Mouse (Mus musculus) embryonic fibroblast, embryonic 13.5 days (primary cell): ENCODE data around the gene Fam187b.

Source experiments
- CTCF ChIP-seq: IDR thresholded peaks from 2 replicates; pipeline ENCODE4 v1.5.1; 2011; ENCODE audit warnings: mild to moderate bottlenecking, control low read depth, low read length, moderate library complexity, borderline replicate concordance; ENCODE audit not compliant: insufficient read depth
- POLR2A ChIP-seq: IDR thresholded peaks from 2 replicates; pipeline ENCODE4 v1.6.1; 2011; ENCODE audit warnings: low read depth, mild to moderate bottlenecking, control low read depth, low read length, moderate library complexity

- TF ChIP-seq CTCF: no peak
- TF ChIP-seq POLR2A: peak; percentile 57
Observed at GRCm38 (mm10) chr7:30962862-30963261, 10.7 kb upstream of the Fam187b start.
